Mouse (Mus musculus) stomach, postnatal 0 days (tissue): ENCODE results near the gene Ankrd2. TPM values are rescaled to one million over a fixed set of nuclear protein-coding genes. Genes with fewer than 3 reads are reported as not detected.

Experiments used
- ATAC-seq: fragments of 200-750 bp; cut with Nextera tagmentation; 2 replicates; pipeline ENCODE4 v1.8.0; 2017; ENCODE audit not compliant: low FRiP score, low TSS enrichment
- DNase-seq: peaks from one replicate; pipeline ENCODE4 v3.0.0-alpha.2; 2016; ENCODE audit warnings: low spot score
- H3K27ac ChIP-seq: fragments of 300-500 bp; sonication (generic); replicated peaks from 2 replicates; pipeline ENCODE4 v1.5.1; 2014; ENCODE audit warnings: mild to moderate bottlenecking, control low read depth
- H3K27me3 ChIP-seq: fragments of 300-500 bp; sonication (generic); 2 replicates; pipeline ENCODE4 v1.6.1; 2014; ENCODE audit warnings: low read length; ENCODE audit not compliant: control insufficient read depth, insufficient read depth
- H3K36me3 ChIP-seq: fragments of 300-500 bp; sonication (generic); 2 replicates; pipeline ENCODE4 v1.6.1; 2014; ENCODE audit warnings: low read length, mixed read lengths; ENCODE audit not compliant: control insufficient read depth, insufficient read depth
- H3K4me1 ChIP-seq: fragments of 300-500 bp; sonication (generic); replicated peaks from 2 replicates; pipeline ENCODE4 v1.6.1; 2014; ENCODE audit warnings: antibody characterized with exemption; ENCODE audit not compliant: control insufficient read depth, insufficient read depth
- H3K4me2 ChIP-seq: fragments of 300-500 bp; sonication (generic); replicated peaks from 2 replicates; pipeline ENCODE4 v1.6.1; 2014; ENCODE audit warnings: low read depth, mild to moderate bottlenecking, control low read depth, moderate library complexity
- H3K4me3 ChIP-seq: fragments of 300-500 bp; sonication (generic); 2 replicates; pipeline ENCODE4 v1.5.1; 2014; ENCODE audit warnings: low read depth, low read length, control low read depth
- H3K9ac ChIP-seq: fragments of 300-500 bp; sonication (generic); 2 replicates; pipeline ENCODE4 v1.6.1; 2014; ENCODE audit warnings: mild to moderate bottlenecking, low read length, control low read depth, mixed read lengths
- H3K9me3 ChIP-seq: fragments of 300-500 bp; sonication (generic); 2 replicates; pipeline ENCODE4 v1.6.1; 2016; ENCODE audit warnings: low read length; ENCODE audit not compliant: control insufficient read depth
- CTCF ChIP-seq: IDR thresholded peaks from 2 replicates; pipeline ENCODE4 v1.5.1; 2016; ENCODE audit warnings: antibody characterized with exemption, low read depth, mild to moderate bottlenecking, moderate library complexity
- EP300 ChIP-seq: optimal IDR thresholded peaks from 2 replicates; pipeline ENCODE3; 2016; ENCODE audit warnings: antibody characterized with exemption
- WGBS: fragments of 180-500 bp; shearing (Covaris S2); extraction: QIAGEN DNeasy Blood & Tissue Kit; methylation state at CpG from one replicate; pipeline ENCODE4 v1.1.7; 2014; 5-methylcytosine and 5-hydroxymethylcytosine counted together
- polyA plus RNA-seq: library from polyadenylated mRNA; unstranded; fragments of >200 nt; fragmentation: Nextera tagmentation; extraction: Ambion mirVana; gene quantifications from 2 replicates; pipeline ENCODE4 v1.2.1, GENCODE M21; 2015

Gene Ankrd2
- polyA plus RNA-seq, 1 experiment from 2014 or later, result 0.11 TPM

GRCm38 (mm10) chr19:42010436-42010835 is 25.4 kb upstream of the Ankrd2 start:
- TF ChIP-seq EP300, result no peak
- Histone ChIP-seq H3K4me1 (no peaks in the 10 kb centered on the region), H3K4me3 (no peak overlapping the region), H3K36me3 (no peaks in the 10 kb centered on the region), H3K4me2 (no peak overlapping the region), H3K9me3 (no peaks in the 10 kb centered on the region), H3K9ac (no peak overlapping the region), H3K27me3 (no peaks in the 10 kb centered on the region), H3K27ac (no peak overlapping the region)
- WGBS, result 64% methylated on average over 4 of the region's 4 CpGs
- DNase-seq, result no peak
- no peak for ATAC-seq

- Histone ChIP-seq H3K4me1 (no peaks in the 10 kb centered on the region), H3K9ac (no peak overlapping the region), H3K27me3 (no peaks in the 10 kb centered on the region), H3K4me2 (no peak overlapping the region), H3K4me3 (no peak overlapping the region), H3K27ac (0 out of 2 replicates have a peak overlapping the region, but pooled peaks have one; percentile 25), H3K9me3 (no peaks in the 10 kb centered on the region), H3K36me3 (no peaks in the 10 kb centered on the region)
- no peak for TF ChIP-seq EP300
- no peak for TF ChIP-seq CTCF
- ATAC-seq (0 out of 2 replicates have a peak, but pooled peaks have one; percentile 41), DNase-seq (no peak)
- WGBS, result 76% methylated on average over 7 of the region's 7 CpGs
Observed at GRCm38 (mm10) chr19:42011123-42011522, 24.7 kb upstream of the Ankrd2 start.

- TF ChIP-seq CTCF (no peak), EP300 (no peak)
- H3K27ac ChIP-seq, result no peak overlapping the region
- H3K4me1 ChIP-seq, result peaks cover 12% of the 10 kb centered on the region
- H3K4me2 ChIP-seq, result no peak overlapping the region
- no peak overlapping the region for H3K4me3 ChIP-seq
- H3K9me3 ChIP-seq, result no peaks in the 10 kb centered on the region
- ATAC-seq, result no peak
- 87% methylated on average over 3 of the region's 3 CpGs for WGBS
- H3K27me3 ChIP-seq, result no peaks in the 10 kb centered on the region
- DNase-seq, result no peak
- no peaks in the 10 kb centered on the region for H3K36me3 ChIP-seq
- H3K9ac ChIP-seq, result no peak overlapping the region
Observed at GRCm38 (mm10) chr19:42014231-42014825, 21.5 kb upstream of the Ankrd2 start.

GRCm38 (mm10) chr19:42015001-42015400 is 20.8 kb upstream of the Ankrd2 start:
- ATAC-seq (no peak), DNase-seq (no peak)
- H3K4me2 ChIP-seq, result no peak overlapping the region
- H3K36me3 ChIP-seq, result no peaks in the 10 kb centered on the region
- no peak overlapping the region for H3K27ac ChIP-seq
- H3K4me1 ChIP-seq, result peaks cover 12% of the 10 kb centered on the region
- no peak overlapping the region for H3K4me3 ChIP-seq
- no peaks in the 10 kb centered on the region for H3K27me3 ChIP-seq
- H3K9ac ChIP-seq, result no peak overlapping the region
- H3K9me3 ChIP-seq, result no peaks in the 10 kb centered on the region
- TF ChIP-seq EP300, result no peak
- no peak for TF ChIP-seq CTCF
- 79% methylated on average over 6 of the region's 6 CpGs for WGBS

GRCm38 (mm10) chr19:42016251-42016650 is 19.5 kb upstream of the Ankrd2 start:
- H3K27ac ChIP-seq, result peak overlapping the region; percentile 89
- H3K36me3 ChIP-seq, result no peaks in the 10 kb centered on the region
- ATAC-seq, result no peak
- H3K9ac ChIP-seq, result no peak overlapping the region
- no peak for TF ChIP-seq EP300
- TF ChIP-seq CTCF, result no peak
- no peaks in the 10 kb centered on the region for H3K27me3 ChIP-seq
- no peak for DNase-seq
- H3K9me3 ChIP-seq, result no peaks in the 10 kb centered on the region
- no peak overlapping the region for H3K4me2 ChIP-seq
- H3K4me1 ChIP-seq, result peaks cover 12% of the 10 kb centered on the region
- 68% methylated on average over 4 of the region's 4 CpGs for WGBS
- H3K4me3 ChIP-seq, result no peak overlapping the region

GRCm38 (mm10) chr19:42016840-42017239 is 19.0 kb upstream of the Ankrd2 start:
- Histone ChIP-seq H3K27me3 (no peaks in the 10 kb centered on the region), H3K9me3 (no peaks in the 10 kb centered on the region), H3K36me3 (no peaks in the 10 kb centered on the region), H3K4me3 (no peak overlapping the region), H3K27ac (peak overlapping the region; percentile 89), H3K9ac (no peak overlapping the region; the same call in 1 of the 2 replicates), H3K4me1 (peaks cover 12% of the 10 kb centered on the region), H3K4me2 (no peak overlapping the region)
- WGBS, result 46% methylated on average over 5 of the region's 5 CpGs
- TF ChIP-seq CTCF (0 out of 2 replicates have a peak, but pooled peaks have one; percentile 3), EP300 (no peak)
- peak; percentile 58 for ATAC-seq
- DNase-seq, result no peak
